Mouse (Mus musculus) mature B cell (primary cell): Measurements from ENCODE around the gene Stard7.
"Not testable (repeated sequence)": the region's sequence is repeated elsewhere in the genome, so short reads cannot be mapped to it uniquely, and the experiment has no call there.

Experiments
- in situ Hi-C: fragments of 300-500 bp; cut with MboI; formaldehyde crosslinking; loops from 2 replicates; pipeline ENCODE4 v1.14.3; 2019

Stard7 gene

GRCm38 (mm10) chr2:127269491-127270299, at the start of gene Stard7:
TSS of gene Stard7 (plus strand) at chr2:127270218.
- in situ Hi-C loops: no loop called here

- in situ Hi-C loops: no loop called here
Measured at GRCm38 (mm10) chr2:127225261-127225660, 44.8 kb upstream of the Stard7 start.

GRCm38 (mm10) chr2:127237897-127238610, 32.0 kb upstream of the Stard7 start:
- in situ Hi-C loops: no loop called here

GRCm38 (mm10) chr2:127240065-127240464, 30.0 kb upstream of the Stard7 start:
- in situ Hi-C loops: no loop called here

GRCm38 (mm10) chr2:127247592-127248333, 22.3 kb upstream of the Stard7 start, which contains the start of the genes Ciao1 and Tmem127:
TSS of gene Ciao1 (minus strand) at chr2:127247816.
TSS of gene Tmem127 (plus strand) at chr2:127247908.
- in situ Hi-C loops: no loop called here

GRCm38 (mm10) chr2:127248334-127249004, 21.5 kb upstream of the Stard7 start:
- in situ Hi-C loops: no loop called here

GRCm38 (mm10) chr2:127250291-127251008, 19.6 kb upstream of the Stard7 start:
- in situ Hi-C loops: loop anchor here (10.0 kb wide), 1 partner anchor 94 kb away; no protein-coding TSS in a partner anchor

GRCm38 (mm10) chr2:127251457-127251856, 18.6 kb upstream of the Stard7 start:
- in situ Hi-C loops: loop anchor here (10.0 kb wide), 1 partner anchor 93 kb away; no protein-coding TSS in a partner anchor

- in situ Hi-C loops: loop anchor here (10.0 kb wide), 1 partner anchor 93 kb away; no protein-coding TSS in a partner anchor
Measured at GRCm38 (mm10) chr2:127251880-127252527, 18.0 kb upstream of the Stard7 start.

GRCm38 (mm10) chr2:127252787-127253186, 17.2 kb upstream of the Stard7 start:
- in situ Hi-C loops: loop anchor here (10.0 kb wide), 1 partner anchor 92 kb away; no protein-coding TSS in a partner anchor

- in situ Hi-C loops: loop anchor here (10.0 kb wide), 1 partner anchor 90 kb away; no protein-coding TSS in a partner anchor
Measured at GRCm38 (mm10) chr2:127254604-127255134, 15.3 kb upstream of the Stard7 start.

- in situ Hi-C loops: loop anchor here (10.0 kb wide), 1 partner anchor 90 kb away; no protein-coding TSS in a partner anchor
Measured at GRCm38 (mm10) chr2:127255294-127255693, 14.7 kb upstream of the Stard7 start.

GRCm38 (mm10) chr2:127259340-127259739, 10.7 kb upstream of the Stard7 start:
- in situ Hi-C loops: loop anchor here (10.0 kb wide), 1 partner anchor 85 kb away; no protein-coding TSS in a partner anchor

GRCm38 (mm10) chr2:127262480-127262879, 7.5 kb upstream of the Stard7 start:
- in situ Hi-C loops: no loop called here

GRCm38 (mm10) chr2:127267854-127268253, 2.2 kb upstream of the Stard7 start:
- in situ Hi-C loops: no loop called here

GRCm38 (mm10) chr2:127270300-127271041, 453 bp downstream of the Stard7 start:
- in situ Hi-C loops: no loop called here

GRCm38 (mm10) chr2:127271042-127271515, 1.1 kb downstream of the Stard7 start:
- in situ Hi-C loops: no loop called here

GRCm38 (mm10) chr2:127272049-127272448, 2.0 kb downstream of the Stard7 start:
- in situ Hi-C loops: not testable (repeated sequence)

- in situ Hi-C loops: no loop called here
Measured at GRCm38 (mm10) chr2:127272806-127273205, 2.8 kb downstream of the Stard7 start.
